ENCODE assay signal across 21 mouse cellular contexts in the genomic region with DNA sequence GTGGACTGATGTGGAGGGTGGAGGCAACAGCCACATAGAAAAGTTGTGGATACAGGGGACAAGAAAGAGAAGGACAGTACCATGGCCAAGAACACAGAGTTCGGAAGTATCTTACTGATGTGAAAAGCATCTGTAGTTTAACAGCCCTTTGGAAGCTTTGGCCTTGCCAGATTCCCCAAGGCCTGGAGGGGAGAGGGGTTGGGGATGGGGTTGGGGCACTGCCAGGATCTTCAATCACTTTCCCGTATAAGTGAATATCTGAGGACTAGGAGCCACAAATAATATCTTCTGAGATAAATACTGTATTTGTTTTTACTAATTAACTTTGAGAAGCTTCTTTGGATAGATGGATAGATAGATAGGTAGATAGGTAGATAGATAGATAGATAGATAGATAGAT.
A peak's percentile ranks its signal among the peaks of the same experiment; 100 is the strongest.
DNase-seq lines count a peak whose midpoint lies in the region; ATAC-seq and TF ChIP-seq lines count a peak whose summit lies in the region.
"Had no signal": no experiment of that assay in that cellular context is flagged by ENCODE, and none has a peak within 500 bp of the region (broad histone marks: within the 10 kb centered on the region; RNA-seq: fewer than 3 reads in every experiment).

No protein-coding gene starts in this region.

- H3K27ac ChIP-seq in forebrain, embryonic 13.5 days = no peak overlapping the region
- no peak overlapping the region for H3K27ac ChIP-seq in forebrain, embryonic 11.5 days (ENCODE audit: low read depth, low read length)
- peak overlapping the region; percentile 53; the same call in 1 of the 2 replicates for H3K27ac ChIP-seq in gastrocnemius, adult 2 months
- H3K27ac ChIP-seq: embryonic facial prominence, embryonic 12.5 days; heart, embryonic 13.5 days; hindbrain, embryonic 15.5 days had no signal

- intact Hi-C loops in gastrocnemius, adult 2 months (cut with DNase I) = no loop called here

- peak; percentile 14 for DNase-seq in adrenal gland, adult 2 months
- no peak for DNase-seq in adrenal gland, adult 8-10 months
- DNase-seq in forebrain, embryonic 11.5 days (ENCODE audit: low spot score) = no peak
- no peak for DNase-seq in gastrocnemius, adult 2 months
- no peak for DNase-seq in gastrocnemius, postnatal 4 days (ENCODE audit: low spot score in 2 of 2)
- DNase-seq in testis, postnatal 14 days (ENCODE audit: low spot score) = peak; percentile 14
- no peak for DNase-seq in testis, postnatal 10 days (ENCODE audit: low spot score)
- DNase-seq: B cell, adult 2 months; cerebellum, adult 11 months; cerebellum, adult 9-10 months; cerebellum, postnatal 25 days; gastrocnemius, postnatal 10 days; heart, postnatal 36 days; kidney, adult 2 months had no signal

- no peaks in the 10 kb centered on the region for H3K27me3 ChIP-seq in forebrain, embryonic 13.5 days
- H3K27me3 ChIP-seq in forebrain, embryonic 11.5 days (ENCODE audit: control insufficient read depth, insufficient read depth, low read length) = no peaks in the 10 kb centered on the region
- H3K27me3 ChIP-seq: embryonic facial prominence, embryonic 12.5 days; heart, embryonic 13.5 days; hindbrain, embryonic 15.5 days had no signal

- WGBS in forebrain, embryonic 13.5 days = 80% methylated on average over 2 of the region's 2 CpGs
- 87% methylated on average over 2 of the region's 2 CpGs for WGBS in forebrain, embryonic 11.5 days

- no peak overlapping the region for H3K4me2 ChIP-seq in forebrain, embryonic 13.5 days
- no peak overlapping the region for H3K4me2 ChIP-seq in forebrain, embryonic 11.5 days (ENCODE audit: low read depth, low read length, severe bottlenecking)
- H3K4me2 ChIP-seq: embryonic facial prominence, embryonic 12.5 days; heart, embryonic 13.5 days; hindbrain, embryonic 15.5 days had no signal

- 0 out of 2 replicates have a peak, but pooled peaks have one; percentile 19 for ATAC-seq in forebrain, embryonic 13.5 days
- no peak for ATAC-seq in forebrain, embryonic 11.5 days (replicated peaks; ENCODE audit: low FRiP score)
- ATAC-seq: CD4-positive, CD25-positive, alpha-beta regulatory T cell, adult 4 months; intestine, embryonic 16.5 days had no signal

- no peak overlapping the region for H3K9ac ChIP-seq in forebrain, embryonic 13.5 days
- no peak overlapping the region for H3K9ac ChIP-seq in forebrain, embryonic 11.5 days (ENCODE audit: low read length)
- H3K9ac ChIP-seq: embryonic facial prominence, embryonic 12.5 days; heart, embryonic 13.5 days; hindbrain, embryonic 15.5 days had no signal

- peaks cover 16% of the 10 kb centered on the region for H3K4me1 ChIP-seq in forebrain, embryonic 13.5 days
- H3K4me1 ChIP-seq in forebrain, embryonic 11.5 days (replicated peaks; ENCODE audit: control insufficient read depth, insufficient read depth, low read length) = no peaks in the 10 kb centered on the region
- H3K4me1 ChIP-seq: embryonic facial prominence, embryonic 12.5 days; hindbrain, embryonic 15.5 days had no signal

- H3K9me3 ChIP-seq in forebrain, embryonic 13.5 days (replicated peaks) = no peaks in the 10 kb centered on the region
- no peaks in the 10 kb centered on the region for H3K9me3 ChIP-seq in forebrain, embryonic 11.5 days (ENCODE audit: control insufficient read depth, low read length)
- H3K9me3 ChIP-seq: embryonic facial prominence, embryonic 12.5 days; G1E; heart, embryonic 13.5 days; hindbrain, embryonic 15.5 days had no signal

- TF ChIP-seq CTCF in gastrocnemius, adult 2 months (IDR thresholded peaks at IDR 0.05) = no peak

- no peaks in the 10 kb centered on the region for H3K36me3 ChIP-seq in forebrain, embryonic 13.5 days (ENCODE audit: poor library complexity, severe bottlenecking)
- H3K36me3 ChIP-seq in forebrain, embryonic 11.5 days (ENCODE audit: control insufficient read depth, insufficient read depth, low read length) = no peaks in the 10 kb centered on the region
- H3K36me3 ChIP-seq: embryonic facial prominence, embryonic 12.5 days; heart, embryonic 13.5 days; hindbrain, embryonic 15.5 days had no signal

- H3K4me3 ChIP-seq in forebrain, embryonic 13.5 days = no peak overlapping the region
- no peak overlapping the region for H3K4me3 ChIP-seq in forebrain, embryonic 11.5 days (ENCODE audit: low read depth, low read length)
- H3K4me3 ChIP-seq in gastrocnemius, adult 2 months = no peak overlapping the region
- H3K4me3 ChIP-seq: embryonic facial prominence, embryonic 12.5 days; heart, embryonic 13.5 days; hindbrain, embryonic 15.5 days had no signal

Comparison
In these comparisons a context has a peak if more than half of its experiments do, and no peak if none do; other contexts are left out.
1. DNase-seq: peak in adrenal gland, adult 2 months (single experiment) and testis, postnatal 14 days (single experiment); none in adrenal gland, adult 8-10 months (single experiment), forebrain, embryonic 11.5 days (single experiment), gastrocnemius, adult 2 months (single experiment), gastrocnemius, postnatal 4 days (0 of 2) and testis, postnatal 10 days (single experiment).